Mouse (Mus musculus) heart, embryonic 14.5 days (tissue): ENCODE results near the gene Pmpcb. TPM values are rescaled to one million over a fixed set of nuclear protein-coding genes. Genes with fewer than 3 reads are reported as not detected.

Source experiments
- ATAC-seq: fragments of 200-750 bp; cut with Nextera tagmentation; 2 replicates; pipeline ENCODE4 v1.8.0; 2017; ENCODE audit warnings: low read depth, moderate TSS enrichment; ENCODE audit not compliant: insufficient number of reproducible peaks, insufficient read depth, low FRiP score
- H3K27ac ChIP-seq, 2 experiments: fragments of 200-500 bp in 1 of 2; fragments of 300-500 bp in 1 of 2; sonication (generic) in 1 of 2; replicated peaks in 1 of 2; 2 replicates each; pipeline ENCODE4 v1.5.1; 2012 to 2014; ENCODE audit warnings: low read depth in 2 of 2, low read length in 2 of 2, control low read depth in 1 of 2, mild to moderate bottlenecking in 1 of 2, mixed read lengths in 1 of 2; ENCODE audit not compliant: control insufficient read depth in 1 of 2, insufficient read depth in 1 of 2
- H3K27me3 ChIP-seq: fragments of 300-500 bp; sonication (generic); 2 replicates; pipeline ENCODE4 v1.6.1; 2014; ENCODE audit warnings: mild to moderate bottlenecking, low read length, control low read depth; ENCODE audit not compliant: control insufficient read depth, insufficient read depth
- H3K36me3 ChIP-seq: fragments of 300-500 bp; sonication (generic); 2 replicates; pipeline ENCODE4 v1.6.1; 2014; ENCODE audit warnings: mild to moderate bottlenecking, control low read depth, low read length, mixed read lengths; ENCODE audit not compliant: control insufficient read depth, insufficient read depth
- H3K4me1 ChIP-seq, 2 experiments: fragments of 200-500 bp in 1 of 2; fragments of 300-500 bp in 1 of 2; sonication (generic) in 1 of 2; 2 replicates each; pipeline ENCODE4 v1.6.1; 2012 to 2014; ENCODE audit warnings: low read length in 2 of 2, control low read depth in 1 of 2, mixed read lengths in 1 of 2; ENCODE audit not compliant: control insufficient read depth in 2 of 2, insufficient read depth in 2 of 2
- H3K4me2 ChIP-seq: fragments of 300-500 bp; sonication (generic); 2 replicates; pipeline ENCODE4 v1.6.1; 2014; ENCODE audit warnings: mild to moderate bottlenecking, low read length
- H3K4me3 ChIP-seq, 2 experiments: fragments of 200-500 bp in 1 of 2; fragments of 300-500 bp in 1 of 2; sonication (generic) in 1 of 2; 2 replicates each; pipeline ENCODE4 v1.5.1; 2012 to 2014; ENCODE audit warnings: low read length in 2 of 2, mild to moderate bottlenecking in 2 of 2, control low read depth in 1 of 2, low read depth in 1 of 2, moderate library complexity in 1 of 2; ENCODE audit not compliant: control insufficient read depth in 1 of 2, insufficient read depth in 1 of 2
- H3K9ac ChIP-seq: fragments of 300-500 bp; sonication (generic); 2 replicates; pipeline ENCODE4 v1.6.1; 2014; ENCODE audit warnings: mild to moderate bottlenecking, low read length
- H3K9me3 ChIP-seq: fragments of 300-500 bp; sonication (generic); 2 replicates; pipeline ENCODE4 v1.6.1; 2016; ENCODE audit warnings: low read length, control low read depth; ENCODE audit not compliant: control insufficient read depth
- whole genome bisulfite sequencing: fragments of 180-500 bp; shearing (Covaris S2); extraction: QIAGEN DNeasy Blood & Tissue Kit; methylation state at CpG from one replicate; pipeline ENCODE4 v1.1.7; 2014; 5-methylcytosine and 5-hydroxymethylcytosine counted together
- polyA plus RNA-seq: library from polyadenylated mRNA; unstranded; fragments of >200 nt; fragmentation: Nextera tagmentation; extraction: Ambion mirVana; gene quantifications from 2 replicates; pipeline ENCODE4 v1.2.1, GENCODE M21; 2014

The Pmpcb gene
- polyA plus RNA-seq, 1 experiment from 2014 or later, result 165 TPM

DNA sequence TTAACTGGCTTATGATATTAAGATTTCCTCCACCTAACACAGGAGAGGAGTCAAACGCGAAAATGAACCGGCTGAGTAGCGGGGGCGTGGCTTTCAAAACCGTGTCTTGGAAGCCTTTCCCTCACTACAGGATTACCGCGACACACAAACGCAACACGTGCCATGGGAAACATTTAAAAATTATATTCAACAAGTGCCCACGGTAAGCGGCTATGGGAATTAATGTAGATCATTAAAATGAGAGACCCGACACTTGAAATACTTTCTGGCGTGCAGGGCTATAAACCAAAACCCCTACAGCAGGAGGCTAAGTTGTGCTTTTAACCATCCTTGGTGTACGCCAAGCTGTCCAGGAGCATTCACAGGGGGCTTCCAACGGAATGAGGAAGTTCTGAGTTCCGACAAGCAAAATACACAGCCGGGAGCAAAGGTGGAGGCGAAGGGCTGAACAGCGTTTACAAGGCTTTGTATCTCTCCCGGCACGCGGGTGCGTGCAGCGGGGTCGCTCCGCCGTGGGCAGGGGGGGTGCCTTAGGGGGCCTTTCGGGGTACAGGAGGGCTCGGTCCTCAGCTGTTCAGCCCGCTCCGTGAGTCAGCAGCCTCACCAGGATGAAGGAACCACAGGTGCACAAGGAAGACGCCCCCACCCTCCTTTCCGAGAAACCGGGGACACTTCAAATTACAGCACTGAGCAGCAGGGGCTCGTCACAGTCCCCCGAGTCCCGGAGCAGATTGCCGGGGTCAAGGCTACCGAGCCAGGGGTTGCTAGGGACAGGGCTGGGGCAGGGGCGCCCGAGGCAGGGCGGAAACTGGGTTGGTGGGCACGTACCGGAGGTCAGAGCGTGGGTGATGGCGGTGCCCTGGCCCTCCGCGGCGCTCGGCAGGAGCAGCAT lies 47.5 kb downstream of the Pmpcb start:
- peak; percentile 46 for ATAC-seq
- Histone ChIP-seq H3K36me3 (peaks cover 48% of the 10 kb centered on the region), H3K9me3 (no peaks in the 10 kb centered on the region), H3K9ac (peak overlapping the region; percentile 75), H3K4me2 (peak overlapping the region; percentile 88), H3K4me3 (peak overlapping the region; percentile 90 to 94), H3K27ac (peak overlapping the region; percentile 25 to 55; a peak in 2 of 4 replicates), H3K4me1 (peaks cover 0 to 19% of the 10 kb centered on the region in 2 experiments; a peak in 2 of 4 replicates), H3K27me3 (no peaks in the 10 kb centered on the region)
- under 1% methylated on average over 50 of the region's 51 CpGs for WGBS

GRCm38 (mm10) chr5:21785053-21785452 lies 48.1 kb downstream of the Pmpcb start, which contains the start of the genes Dnajc2 and Psmc2:
Dnajc2 (minus strand) TSS chr5:21785251.
Psmc2 (plus strand) TSS chr5:21785283.
- Histone ChIP-seq H3K27me3 (no peaks in the 10 kb centered on the region), H3K4me2 (peak within 1 kb of the TSS; percentile 88), H3K4me1 (peaks cover 0 to 19% of the 10 kb centered on the region in 2 experiments; a peak in 2 of 4 replicates), H3K9ac (peak within 1 kb of the TSS; percentile 93), H3K27ac (peak within 1 kb of the TSS; percentile 25 to 85; a peak in 3 of 4 replicates), H3K4me3 (peak within 1 kb of the TSS; percentile 90 to 94), H3K36me3 (peaks cover 44% of the 10 kb centered on the region), H3K9me3 (no peaks in the 10 kb centered on the region)
- under 1% methylated on average over 34 of the region's 37 CpGs for WGBS
- ATAC-seq, result peak; percentile 90

GRCm38 (mm10) chr5:21785776-21786175 lies 48.8 kb downstream of the Pmpcb start:
- Histone ChIP-seq H3K9ac (peak overlapping the region; percentile 93; the same call in 1 of the 2 replicates), H3K27ac (peak overlapping the region in 1 of 2 experiments; percentile 85; a peak in 1 of 4 replicates), H3K9me3 (no peaks in the 10 kb centered on the region), H3K4me2 (peak overlapping the region; percentile 88), H3K4me3 (no peak overlapping the region), H3K27me3 (no peaks in the 10 kb centered on the region), H3K4me1 (peaks cover 0 to 19% of the 10 kb centered on the region in 2 experiments; a peak in 2 of 4 replicates), H3K36me3 (peaks cover 41% of the 10 kb centered on the region)
- ATAC-seq, result no peak
- 73% methylated on average over 7 of the region's 7 CpGs for WGBS

DNA sequence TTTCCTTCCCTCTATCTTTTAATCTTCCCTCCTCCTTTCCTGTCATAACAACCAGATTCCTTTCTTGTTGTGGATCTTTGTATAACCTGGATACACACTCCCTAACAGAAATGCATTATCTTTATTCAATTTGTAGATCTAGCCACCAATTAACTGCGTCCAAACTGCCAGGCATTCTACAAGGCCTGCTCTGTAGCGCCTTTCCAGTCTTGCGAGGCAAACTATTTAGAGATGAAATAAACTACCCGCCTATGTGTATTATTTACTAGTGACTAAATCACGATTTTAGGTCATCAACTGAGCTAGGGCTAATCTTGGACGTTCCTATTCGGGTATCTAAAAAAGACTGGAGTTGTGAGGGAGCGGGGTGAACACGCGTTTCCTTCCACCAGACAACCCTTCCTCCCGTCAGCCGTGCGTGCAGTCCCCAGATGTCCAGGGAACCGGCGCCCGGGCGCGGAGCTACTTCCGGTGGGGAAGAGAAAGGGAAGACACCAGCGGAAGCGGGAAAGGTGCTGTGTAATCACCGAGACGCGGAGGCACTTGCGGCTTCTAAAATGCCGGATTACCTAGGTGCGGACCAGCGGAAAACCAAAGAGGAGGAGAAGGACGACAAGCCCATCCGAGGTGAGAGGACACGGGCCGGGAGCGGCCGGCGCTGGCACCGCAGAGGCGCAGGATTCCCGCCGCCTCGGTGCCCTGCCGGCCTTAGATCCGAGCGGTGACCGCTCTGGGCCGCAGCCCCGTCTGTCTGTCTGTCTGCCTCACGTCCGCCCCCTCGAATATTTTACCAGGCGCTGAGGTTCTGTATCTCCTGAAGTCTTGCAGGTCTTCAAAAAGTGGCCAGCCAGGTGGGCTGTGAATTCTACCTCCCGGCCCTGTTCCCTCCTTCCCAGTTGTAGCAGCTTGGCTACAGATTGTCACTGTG lies 49.6 kb downstream of the Pmpcb start:
- Histone ChIP-seq H3K36me3 (peaks cover 40% of the 10 kb centered on the region), H3K27me3 (no peaks in the 10 kb centered on the region), H3K4me3 (peak overlapping the region; percentile 69 to 89), H3K4me1 (peaks cover 0 to 19% of the 10 kb centered on the region in 2 experiments; a peak in 2 of 4 replicates), H3K9ac (peak overlapping the region; percentile 93), H3K9me3 (no peaks in the 10 kb centered on the region), H3K27ac (peak overlapping the region; percentile 75 to 85), H3K4me2 (peak overlapping the region; percentile 71)
- WGBS, result 3% methylated on average over 51 of the region's 51 CpGs
- peak; percentile 87 for ATAC-seq

DNA sequence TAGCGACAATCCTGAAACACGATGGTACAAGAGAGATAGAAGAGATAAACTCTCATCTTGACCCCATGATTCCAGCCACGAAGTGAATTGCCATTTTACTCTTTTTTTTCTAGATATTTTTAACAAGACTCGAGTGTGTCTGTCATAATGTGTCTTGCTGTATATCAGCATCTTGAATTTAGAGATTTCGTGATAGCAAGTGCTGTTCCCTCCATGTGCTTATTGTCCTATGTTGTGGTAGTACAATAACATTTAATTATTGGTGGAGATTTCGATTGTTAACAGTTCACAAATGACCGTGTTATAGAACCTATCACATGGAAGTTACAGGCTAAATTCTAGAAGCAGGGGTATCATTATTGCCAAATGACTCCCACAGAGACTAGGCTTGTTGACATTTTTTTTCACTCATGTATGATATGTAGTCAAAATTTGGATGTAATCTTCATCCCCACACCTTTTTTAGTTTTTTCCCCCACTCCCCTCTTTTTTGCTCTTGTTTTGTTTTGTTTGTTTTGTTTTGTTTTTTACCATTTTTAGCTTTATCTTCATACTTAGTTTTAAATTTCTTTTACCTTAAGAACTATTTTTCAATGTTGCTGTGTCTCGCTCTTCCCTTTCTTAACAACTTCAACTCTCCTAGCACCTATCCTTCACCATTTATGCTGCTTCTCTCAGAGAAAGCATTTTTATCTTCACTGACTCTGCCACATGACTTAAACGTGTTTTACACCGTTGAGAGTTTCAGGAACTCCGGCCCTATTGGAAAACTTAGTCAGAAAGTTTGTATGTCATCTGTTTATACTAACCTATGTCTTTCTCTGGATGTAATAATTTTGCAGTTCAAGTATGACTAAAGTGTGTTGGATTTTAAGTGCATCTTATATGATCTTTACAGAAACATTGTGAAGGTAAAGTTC lies 50.5 kb downstream of the Pmpcb start:
- Histone ChIP-seq H3K4me1 (peaks cover 0 to 19% of the 10 kb centered on the region in 2 experiments; a peak in 2 of 4 replicates), H3K36me3 (peaks cover 37% of the 10 kb centered on the region), H3K9ac (peak overlapping the region; percentile 93), H3K27me3 (no peaks in the 10 kb centered on the region), H3K27ac (peak overlapping the region; percentile 52 to 85; a peak in 2 of 4 replicates), H3K9me3 (no peaks in the 10 kb centered on the region), H3K4me3 (peak overlapping the region; percentile 69 to 89), H3K4me2 (peak overlapping the region; percentile 71)
- ATAC-seq, result no peak
- 30% methylated on average over 11 of the region's 11 CpGs for WGBS

DNA sequence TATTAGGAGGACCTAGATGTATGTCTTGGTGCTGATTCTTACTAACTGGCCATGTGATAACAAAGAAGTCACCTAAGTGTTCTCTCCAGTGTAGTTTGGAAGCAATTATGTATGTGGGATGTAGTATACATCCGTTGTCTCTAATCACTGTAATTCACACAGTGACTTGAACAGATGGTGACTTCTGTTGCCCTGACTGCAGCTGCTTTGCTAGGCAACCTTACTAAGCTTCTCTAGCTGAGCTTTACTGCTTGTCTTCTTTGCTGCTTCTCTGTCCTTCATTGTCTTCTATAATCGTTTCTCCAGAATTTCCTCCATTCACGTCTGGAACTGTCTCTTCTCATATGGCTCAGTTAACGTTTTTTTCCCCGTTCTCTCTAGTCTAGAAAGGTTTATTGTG lies 52.1 kb downstream of the Pmpcb start:
- no peak overlapping the region for H3K27ac ChIP-seq
- H3K9me3 ChIP-seq, result no peaks in the 10 kb centered on the region
- peaks cover 0 to 19% of the 10 kb centered on the region in 2 experiments; a peak in 2 of 4 replicates for H3K4me1 ChIP-seq
- no peaks in the 10 kb centered on the region for H3K27me3 ChIP-seq
- peaks cover 31% of the 10 kb centered on the region for H3K36me3 ChIP-seq
- 75% methylated on average over 5 of the region's 5 CpGs for WGBS
- H3K9ac ChIP-seq, result no peak overlapping the region
- H3K4me3 ChIP-seq, result no peak overlapping the region
- no peak overlapping the region for H3K4me2 ChIP-seq
- no peak for ATAC-seq
